Mouse (Mus musculus) spleen, adult 2 months (tissue): Measurements from ENCODE around the gene Kcna1.

ENCODE experiments used
- CTCF ChIP-seq: fragments of 200-500 bp; IDR thresholded peaks from 2 replicates; pipeline ENCODE4 v1.5.1; 2011; ENCODE audit warnings: mild to moderate bottlenecking, inconsistent platforms; ENCODE audit not compliant: insufficient read depth, insufficient read length, insufficient replicate concordance; ENCODE audit errors: extremely low read depth
- POLR2A ChIP-seq: fragments of 200-500 bp; IDR thresholded peaks from 2 replicates; pipeline ENCODE4 v1.6.1; 2011; ENCODE audit warnings: low read depth, low read length, inconsistent platforms

DNA sequence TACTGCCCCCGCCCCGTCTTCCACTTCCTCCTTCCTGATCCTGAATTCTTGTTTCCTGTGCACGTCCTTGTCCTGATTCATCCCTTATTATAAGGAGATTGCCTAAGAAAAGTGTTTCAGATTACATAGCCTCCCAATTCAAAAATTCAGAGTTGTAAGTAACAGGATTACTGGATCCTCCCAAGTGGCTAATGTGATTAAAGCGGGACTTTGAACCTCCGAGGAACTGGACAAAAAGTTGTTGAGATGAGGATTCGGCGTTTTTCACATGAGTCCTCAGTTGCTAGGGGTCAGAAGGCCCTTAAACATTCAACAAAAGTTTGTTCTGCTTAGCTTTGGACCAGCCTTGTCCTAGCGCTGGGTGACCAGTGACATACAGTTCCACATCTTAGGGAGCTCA, at the start of gene Kcna1:
- TF ChIP-seq POLR2A (no peak), CTCF (no peak)
